Mouse (Mus musculus) heart, postnatal 25 days (tissue): ENCODE measurements around the gene Gnl1. TPM values are rescaled to one million over a fixed set of nuclear protein-coding genes. Genes with fewer than 3 reads are reported as not detected.

Experiments
- microRNA-seq: library from miRNA; unstranded; fragments of <30 nt; microRNA quantifications from one replicate; pipeline ENCODE4 v1.2.0, GENCODE M21; 2022
- total RNA-seq, 2 experiments: library from RNA; stranded (reverse); gene quantifications; 2 replicates each; pipeline ENCODE4 v1.2.3; 2021

Gnl1 gene
- total RNA-seq, 2 experiments from 2014 or later: 26.4 to 26.6 TPM

Small RNA genes lying within 50 kb of the gene (microRNA-seq; reads per million reads assigned to microRNA genes)
- 60.6 reads per million, percentile 51 among the genes with 10 or more reads in this experiment for gene Mir877

Other genes starting within 250 kb of the Gnl1 start
- 10 to 100 TPM; 21.7 to 39.7 TPM for gene Ier3, start 158.2 kb upstream of the Gnl1 start, total RNA-seq
- gene Flot1, start 156.6 kb upstream of the Gnl1 start, total RNA-seq: 100 to 1,000 TPM; 125 to 141 TPM
- 100 to 1,000 TPM; 102 to 103 TPM for gene Tubb5, start 141.5 kb upstream of the Gnl1 start, total RNA-seq
- 10 to 100 TPM; 11.8 to 14.6 TPM for gene Mdc1, start 138.3 kb upstream of the Gnl1 start, total RNA-seq
- gene Nrm, start 118.5 kb upstream of the Gnl1 start, total RNA-seq: 1 to 10 TPM; 2.3 to 2.8 TPM
- gene Ppp1r18, start 114.3 kb upstream of the Gnl1 start, total RNA-seq: 10 to 100 TPM; 11.9 to 16.6 TPM
- gene Dhx16, start 100.0 kb upstream of the Gnl1 start, total RNA-seq: 10 to 100 TPM; 19.2 to 20.1 TPM
- 100 to 1,000 TPM; 112 to 116 TPM for gene 2310061I04Rik, start 82.4 kb upstream of the Gnl1 start, total RNA-seq
- gene Atat1, start 69.8 kb upstream of the Gnl1 start, total RNA-seq: 1 to 10 TPM; 7.7 TPM
- gene Mrps18b, start 63.5 kb upstream of the Gnl1 start, total RNA-seq: 10 to 100 TPM; 51.7 to 55.3 TPM
- 10 to 100 TPM; 30.4 to 34.5 TPM for gene Ppp1r10, start 63.4 kb upstream of the Gnl1 start, total RNA-seq
- 10 to 100 TPM; 64.2 to 66.6 TPM for gene Abcf1, start 10.1 kb upstream of the Gnl1 start, total RNA-seq
- gene Prr3, start 385 bp downstream of the Gnl1 start, total RNA-seq: 1 to 10 TPM; 3.8 to 4.4 TPM
- gene H2-T24, start 40.7 kb downstream of the Gnl1 start, total RNA-seq: 1 to 10 TPM; 7.4 to 7.5 TPM
- 10 to 100 TPM; 20.2 to 25.6 TPM for gene H2-T23, start 53.0 kb downstream of the Gnl1 start, total RNA-seq
- gene H2-T22, start 62.9 kb downstream of the Gnl1 start, total RNA-seq: 1 to 10 TPM; 7.4 to 7.8 TPM
- gene Gm6034, start 63.1 kb downstream of the Gnl1 start, total RNA-seq: not detected
- gene Gm11127, start 78.5 kb downstream of the Gnl1 start, total RNA-seq: 1 to 10 TPM; 2.6 to 2.9 TPM
- gene Gm19684, start 141.8 kb downstream of the Gnl1 start, total RNA-seq: not detected
- gene Gm7030, start 149.6 kb downstream of the Gnl1 start, total RNA-seq: not detected
- gene Gm8909, start 188.7 kb downstream of the Gnl1 start, total RNA-seq: not detected
- not detected for gene H2-T3, start 210.4 kb downstream of the Gnl1 start, total RNA-seq